Mouse (Mus musculus): ENCODE measurements around the gene Dnajc16.

Dnajc16 gene

DNA sequence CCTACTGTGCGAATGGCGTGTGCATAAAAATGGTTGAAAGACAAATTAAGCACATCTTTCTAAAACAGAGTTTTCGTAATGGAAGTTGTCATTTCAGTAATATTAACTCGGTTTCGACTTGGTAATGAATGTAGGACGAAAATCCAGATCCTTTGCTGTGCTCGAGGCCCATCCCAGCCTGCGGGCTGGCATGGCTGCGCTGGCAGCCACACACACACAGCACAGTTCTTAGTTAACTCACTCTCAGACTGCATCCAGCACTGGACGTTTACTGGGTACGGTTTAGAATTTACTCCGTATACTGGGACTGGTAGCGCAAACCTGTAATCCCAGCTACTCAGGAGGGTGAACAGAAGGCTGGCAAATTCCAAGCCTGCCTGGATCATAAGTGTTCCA is 67.1 kb downstream of the Dnajc16 start:
- DNase-seq (ENCODE audit: low read depth): no peak

DNA sequence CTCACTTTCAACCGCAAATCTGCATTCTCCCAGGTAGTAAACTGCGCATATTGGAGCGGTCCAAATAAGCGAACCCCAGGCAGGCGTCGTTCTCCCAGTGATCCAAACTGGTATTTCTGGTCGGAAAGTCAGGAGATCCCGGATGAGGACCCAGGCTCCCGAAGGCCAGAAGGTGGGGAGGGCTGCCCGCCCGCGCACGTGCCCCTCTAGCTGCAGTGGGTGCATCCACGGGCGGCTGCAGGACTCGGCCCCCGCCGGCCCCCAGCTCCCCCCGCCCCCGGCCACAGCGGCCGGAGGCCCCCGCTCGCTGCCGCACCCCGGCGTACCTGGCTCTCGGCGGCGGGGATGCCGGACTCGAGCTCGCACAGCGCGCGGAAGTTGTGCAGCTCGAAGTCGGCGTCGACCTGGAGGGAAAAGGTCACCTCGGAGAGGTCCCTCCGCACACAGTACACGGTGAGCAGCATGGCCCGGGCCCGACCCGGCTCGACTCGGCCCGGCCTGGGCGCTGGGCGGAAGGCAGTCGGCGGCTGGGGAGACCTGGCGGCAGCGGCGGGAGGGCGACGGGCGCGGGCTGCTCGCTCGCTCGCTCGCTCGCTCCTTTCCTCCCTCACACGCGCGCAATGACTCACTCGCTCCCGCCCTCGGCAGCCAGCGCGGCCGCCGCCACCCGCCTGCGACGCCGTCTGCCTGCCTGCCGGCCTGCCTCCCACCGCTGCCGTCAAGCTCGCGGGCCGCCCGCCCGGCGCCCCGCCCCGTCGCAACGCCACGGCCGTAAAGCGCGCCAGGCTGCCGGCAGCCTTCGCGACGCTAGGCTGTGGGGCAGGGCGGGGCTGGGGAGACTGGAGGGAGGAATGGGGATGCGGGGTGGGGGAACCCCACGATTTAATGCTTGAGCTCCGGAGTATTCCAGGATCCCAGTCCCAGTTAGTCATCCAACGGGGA is 67.7 kb downstream of the Dnajc16 start, which contains the start of gene Ddi2:
TSS of gene Ddi2 (minus strand) at position 689 of the 942 bp plus-strand sequence.
- peak; percentile 92 for DNase-seq (ENCODE audit: low read depth)

DNA sequence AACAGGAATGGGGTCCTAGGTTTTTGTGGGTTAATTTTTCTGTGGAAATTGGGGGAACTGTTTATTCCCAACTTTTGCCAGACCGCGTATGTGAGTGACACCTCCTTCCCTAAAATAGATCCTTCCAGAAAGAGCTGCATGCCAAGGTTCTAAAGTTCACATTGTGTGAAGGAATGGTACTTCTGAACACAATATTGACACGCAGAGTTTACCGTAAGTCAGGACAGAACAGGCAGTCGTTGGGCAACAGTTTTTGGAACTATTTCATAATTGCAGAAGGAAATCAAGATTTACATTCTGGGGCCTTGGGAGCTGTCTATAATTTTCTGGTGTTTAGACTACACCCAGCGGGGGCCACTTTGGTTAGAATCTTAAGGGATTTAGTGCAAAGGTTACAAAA is 68.8 kb downstream of the Dnajc16 start:
- no peak for DNase-seq (ENCODE audit: low read depth)

DNA sequence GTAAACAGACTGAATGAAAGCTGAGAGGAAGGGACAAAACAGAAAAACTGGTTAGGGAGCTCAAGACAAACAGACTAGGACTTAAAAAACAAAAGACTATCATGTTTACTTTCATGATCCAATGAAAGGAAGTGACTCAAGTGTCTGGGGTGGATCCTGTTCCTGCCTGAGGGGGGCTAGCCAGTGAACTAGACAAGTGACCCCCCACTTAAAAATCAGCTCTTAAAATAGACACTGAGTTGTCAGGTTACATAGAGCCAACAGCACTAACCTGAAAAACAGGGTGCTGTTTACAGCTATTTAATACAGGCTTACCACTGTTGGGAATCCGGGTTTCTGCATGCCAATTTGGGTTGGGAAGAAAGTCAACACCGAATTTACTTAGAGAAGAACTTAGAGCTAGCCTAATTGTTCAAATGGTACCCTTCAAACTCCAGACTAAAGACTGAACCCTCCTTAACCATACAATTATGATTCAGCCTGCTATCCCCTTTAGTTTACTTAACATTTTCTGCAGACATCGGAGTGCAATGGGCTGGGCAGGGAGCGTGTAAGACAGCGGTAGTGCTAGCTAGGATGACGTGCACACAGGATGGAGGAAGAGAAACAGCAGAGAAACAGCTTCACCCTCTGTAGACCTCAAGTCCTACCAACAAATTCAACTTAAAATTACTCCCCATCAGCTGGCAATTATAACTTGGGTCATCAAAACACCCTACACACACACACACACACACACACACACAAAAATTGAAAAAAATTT is 69.8 kb downstream of the Dnajc16 start:
- peak; percentile 55 for DNase-seq (ENCODE audit: low read depth)

DNA sequence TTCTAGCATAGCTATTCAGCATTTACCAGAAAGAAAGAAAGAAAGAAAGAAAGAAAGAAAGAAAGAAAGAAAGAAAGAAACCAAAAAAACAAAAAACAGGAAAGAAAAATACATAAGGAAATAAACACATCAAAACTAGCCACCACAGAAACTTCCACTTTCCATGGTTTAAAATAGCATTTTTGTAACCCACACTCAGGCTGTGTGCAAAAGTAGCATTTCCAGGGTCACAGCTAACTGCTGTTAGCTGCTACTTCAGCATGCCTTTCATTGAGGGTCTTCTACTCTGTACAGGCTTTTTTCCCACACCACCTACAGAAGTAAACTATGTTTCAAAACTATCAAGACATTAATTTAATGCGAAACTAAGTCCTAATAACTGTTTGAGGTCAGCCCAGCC is 71.4 kb downstream of the Dnajc16 start:
- no peak for DNase-seq (ENCODE audit: low read depth)

DNA sequence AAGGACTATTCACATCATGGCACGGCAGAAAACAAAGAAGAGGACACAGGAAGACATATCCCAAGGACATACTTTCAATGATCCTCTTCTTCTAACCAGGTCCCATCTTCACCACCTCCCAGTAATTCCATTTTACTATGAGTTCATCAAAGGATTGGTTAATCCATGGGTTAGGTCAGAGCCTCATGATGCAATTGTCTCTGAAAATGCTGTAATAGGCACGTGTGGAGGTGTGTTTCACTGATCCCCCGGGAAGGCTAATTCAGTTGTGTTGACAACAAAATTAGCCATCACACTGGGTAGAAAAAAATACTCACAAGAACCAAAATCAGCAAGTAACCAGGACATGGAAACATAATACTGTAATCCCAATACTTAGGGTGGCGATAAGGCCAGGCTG is 73.1 kb downstream of the Dnajc16 start:
- DNase-seq (ENCODE audit: low read depth): no peak

DNA sequence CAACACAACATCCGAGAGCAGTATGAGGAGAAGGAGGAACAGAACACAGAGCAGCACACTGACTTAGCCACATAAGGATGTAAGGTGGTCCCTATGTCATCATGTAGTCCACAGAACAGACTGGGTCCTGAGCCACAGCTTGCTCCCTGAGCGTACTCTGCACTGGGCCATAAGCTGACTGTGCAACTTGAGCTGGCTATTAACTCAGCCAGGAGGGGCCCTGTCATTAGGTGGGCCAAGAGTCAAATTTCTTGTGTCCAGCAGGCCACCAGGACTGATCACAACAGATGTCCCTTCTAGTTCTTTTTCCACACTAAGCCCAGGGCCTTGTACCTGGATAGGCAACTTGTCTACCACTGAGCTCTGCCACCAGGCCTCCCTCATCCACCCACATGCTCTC is 75.7 kb downstream of the Dnajc16 start:
- no peak for DNase-seq (ENCODE audit: low read depth)

DNA sequence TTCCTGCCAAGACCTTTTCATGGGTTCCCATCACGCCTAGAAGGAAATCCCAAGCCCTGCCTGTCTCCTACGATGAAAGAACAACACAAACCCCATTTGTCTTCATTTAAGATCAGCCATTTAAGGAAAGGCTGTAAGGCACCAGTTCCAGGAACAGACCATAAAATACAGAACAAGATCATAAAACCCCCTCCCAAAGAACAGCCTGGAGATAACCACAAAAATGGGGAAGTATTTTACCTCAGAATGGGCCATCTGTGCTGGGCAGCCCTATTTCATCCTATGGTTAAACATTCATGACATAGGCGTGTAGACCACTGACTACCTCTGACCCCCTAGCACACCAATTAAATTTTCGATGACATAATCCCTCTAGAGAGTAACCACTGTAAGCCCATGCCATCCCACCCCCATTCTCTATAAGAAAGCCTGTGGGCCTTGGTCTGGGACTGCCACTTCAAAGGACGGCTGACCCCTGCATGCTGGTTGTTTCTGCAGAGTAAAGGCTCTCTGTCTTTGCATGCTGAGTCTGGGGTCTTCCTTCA is 77.1 kb downstream of the Dnajc16 start:
- no peak for DNase-seq (ENCODE audit: low read depth)

DNA sequence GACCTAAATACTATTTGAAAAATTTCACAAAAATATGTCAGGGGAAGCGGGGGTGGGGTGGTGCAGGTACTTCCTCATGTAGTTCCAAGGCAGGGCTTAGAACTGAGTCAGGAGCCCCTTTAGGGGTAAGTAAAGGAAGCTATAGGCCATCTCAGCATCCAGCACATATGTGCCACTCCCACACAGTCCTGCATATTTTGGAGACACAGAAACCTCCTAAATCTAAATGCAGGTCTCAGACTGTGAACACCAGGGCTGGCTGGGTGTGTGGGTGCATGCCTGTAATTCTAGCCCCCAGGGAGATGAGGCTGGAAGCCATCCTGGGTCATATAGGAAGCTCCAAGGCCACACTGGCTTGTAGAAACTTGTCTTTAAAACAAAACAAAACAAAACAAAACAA is 79.5 kb downstream of the Dnajc16 start:
- DNase-seq (ENCODE audit: low read depth): no peak

Data from naive thymus-derived CD4-positive, alpha-beta T cell, adult 2 months (primary cell).